Mouse (Mus musculus): Measurements from ENCODE around the gene Prex1.

DNA sequence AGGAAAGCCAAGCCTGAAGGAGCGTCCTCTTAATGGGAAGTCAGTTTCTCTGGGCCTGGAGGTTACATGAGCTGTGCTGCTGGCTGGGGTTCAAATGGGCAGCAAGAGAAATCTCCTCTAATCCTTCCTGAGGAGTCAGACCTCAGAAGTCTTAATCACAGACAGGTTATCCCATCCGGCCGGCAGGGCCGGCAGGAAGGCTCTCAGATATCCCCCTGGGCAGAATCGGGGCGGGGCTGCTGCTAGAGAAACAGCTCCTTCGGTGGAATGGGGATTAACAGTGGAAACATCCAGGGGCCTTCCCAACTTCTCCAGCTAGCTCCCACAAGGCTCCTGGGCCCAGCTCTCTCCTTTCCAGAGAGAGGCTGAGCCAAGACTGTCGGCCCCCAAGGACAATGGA lies 105.1 kb downstream of the Prex1 start:
- no peak for TF ChIP-seq CTCF (IDR thresholded peaks at IDR 0.05; ENCODE audit: extremely low read depth, insufficient read length, insufficient replicate concordance, low read depth, low read length)
- TF ChIP-seq POLR2A (IDR thresholded peaks at IDR 0.05; ENCODE audit: low read depth, low read length) = no peak

Measured in small intestine, adult 2 months (tissue).